Mouse (Mus musculus): ENCODE measurements around the gene G530012D18Rik. TPM values are rescaled to one million over a fixed set of nuclear protein-coding genes. Genes with fewer than 3 reads are reported as not detected.

G530012D18Rik gene
- polyA plus RNA-seq, 1 experiment from 2014 or later = not detected

Other genes starting within 250 kb of the G530012D18Rik start
- 0.54 and 0.96 TPM in 2 replicates for gene Sp110, start 23.1 kb downstream of the G530012D18Rik start, polyA plus RNA-seq (2016; fragmentation: Nextera tagmentation; extraction: Ambion mirVana)
- gene Sp140, start 24.7 kb downstream of the G530012D18Rik start, polyA plus RNA-seq (2016; fragmentation: Nextera tagmentation; extraction: Ambion mirVana) = 0.54 and 0.68 TPM in 2 replicates
- gene Sp100, start 74.3 kb downstream of the G530012D18Rik start, polyA plus RNA-seq (2016; fragmentation: Nextera tagmentation; extraction: Ambion mirVana) = 0.39 and 0.71 TPM in 2 replicates
- 1.1 and 1.2 TPM in 2 replicates for gene A630001G21Rik, start 203.0 kb downstream of the G530012D18Rik start, polyA plus RNA-seq (2016; fragmentation: Nextera tagmentation; extraction: Ambion mirVana)
- 35.5 and 40.6 TPM in 2 replicates for gene Cab39, start 217.8 kb downstream of the G530012D18Rik start, polyA plus RNA-seq (2016; fragmentation: Nextera tagmentation; extraction: Ambion mirVana)

Data from midbrain, embryonic 10.5 days (tissue).